Mouse (Mus musculus): ENCODE data around the gene Gsg1.

GRCm38 (mm10) chr6:135230586-135230985, 23.6 kb downstream of the Gsg1 start:
- no peak for TF ChIP-seq POLR2A (IDR thresholded peaks at IDR 0.05; ENCODE audit: low read depth, low read length)
- TF ChIP-seq CTCF (IDR thresholded peaks at IDR 0.05; ENCODE audit: extremely low read depth, insufficient read length, insufficient replicate concordance, low read depth, low read length): no peak
